Mouse (Mus musculus) natural killer cell, adult 2 months (primary cell): Measurements from ENCODE around the gene Plpp3.
"Not testable (repeated sequence)": the region's sequence is repeated elsewhere in the genome, so short reads cannot be mapped to it uniquely, and the experiment has no call there.

Experiments used
- DNase-seq, 2 experiments: peaks; one replicate each; pipeline ENCODE4 v3.0.0; 2022; ENCODE audit warnings: low spot score in 2 of 2

The Plpp3 gene

DNA sequence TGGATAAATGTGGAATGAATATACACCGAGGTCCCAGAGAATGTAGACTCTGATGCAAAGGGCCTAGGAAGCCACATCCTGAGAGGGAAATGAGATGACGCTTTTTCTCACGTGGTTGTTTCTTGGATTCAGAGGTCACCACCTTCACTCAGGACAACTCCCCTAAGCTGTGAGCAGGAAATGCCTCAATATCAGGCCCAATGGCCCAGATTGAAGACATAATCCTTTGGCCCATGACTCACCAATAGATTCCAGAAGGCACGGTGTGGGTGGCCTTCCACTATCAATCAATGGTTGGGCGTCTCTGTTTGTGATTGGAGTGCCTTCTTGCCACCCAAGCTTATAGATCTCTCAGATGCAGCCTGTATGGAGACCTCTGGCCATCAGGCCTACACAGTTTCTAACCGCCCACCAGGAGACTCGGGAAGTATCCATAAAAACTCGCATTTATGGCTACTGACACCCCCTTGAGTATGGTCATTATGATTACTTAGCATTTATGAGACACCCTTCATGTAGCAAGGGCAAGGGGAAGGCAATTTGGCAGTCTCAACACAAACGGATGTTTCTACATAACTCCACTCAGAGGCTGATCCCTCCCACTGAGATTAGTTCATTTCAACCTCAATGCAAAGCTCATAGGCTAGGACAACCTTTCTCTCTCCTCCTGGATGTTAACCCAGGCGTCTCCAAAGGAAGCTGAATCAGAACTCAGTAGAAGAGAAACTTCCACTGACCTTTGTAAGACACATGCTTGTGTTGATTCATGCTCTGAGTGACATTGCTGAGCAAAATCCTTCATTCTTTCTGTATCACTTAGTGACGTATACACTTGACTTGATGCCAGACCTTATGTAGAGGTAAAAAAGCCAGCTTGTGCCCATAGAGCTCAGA, 100.8 kb downstream of the Plpp3 start:
- DNase-seq: no peak

DNA sequence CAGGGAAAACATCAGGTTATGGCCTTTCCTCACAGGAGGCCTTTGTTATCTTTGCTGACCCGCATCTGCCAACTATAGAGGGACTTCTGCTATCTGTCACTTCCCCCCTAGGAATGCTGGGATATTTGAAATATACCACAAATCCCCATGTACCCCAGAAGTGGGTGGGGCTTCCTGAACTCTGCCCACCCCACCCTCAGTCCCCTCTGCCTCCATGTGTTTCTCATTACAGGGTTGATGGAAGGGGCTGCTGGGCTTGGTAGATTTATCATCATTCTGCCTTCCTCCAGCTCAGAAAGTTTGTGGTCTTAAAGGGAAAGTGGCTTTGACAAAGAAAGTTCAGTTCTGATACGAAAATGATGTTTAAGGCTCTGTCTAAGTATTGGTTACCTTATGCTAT, 103.2 kb downstream of the Plpp3 start:
- DNase-seq: no peak

DNA sequence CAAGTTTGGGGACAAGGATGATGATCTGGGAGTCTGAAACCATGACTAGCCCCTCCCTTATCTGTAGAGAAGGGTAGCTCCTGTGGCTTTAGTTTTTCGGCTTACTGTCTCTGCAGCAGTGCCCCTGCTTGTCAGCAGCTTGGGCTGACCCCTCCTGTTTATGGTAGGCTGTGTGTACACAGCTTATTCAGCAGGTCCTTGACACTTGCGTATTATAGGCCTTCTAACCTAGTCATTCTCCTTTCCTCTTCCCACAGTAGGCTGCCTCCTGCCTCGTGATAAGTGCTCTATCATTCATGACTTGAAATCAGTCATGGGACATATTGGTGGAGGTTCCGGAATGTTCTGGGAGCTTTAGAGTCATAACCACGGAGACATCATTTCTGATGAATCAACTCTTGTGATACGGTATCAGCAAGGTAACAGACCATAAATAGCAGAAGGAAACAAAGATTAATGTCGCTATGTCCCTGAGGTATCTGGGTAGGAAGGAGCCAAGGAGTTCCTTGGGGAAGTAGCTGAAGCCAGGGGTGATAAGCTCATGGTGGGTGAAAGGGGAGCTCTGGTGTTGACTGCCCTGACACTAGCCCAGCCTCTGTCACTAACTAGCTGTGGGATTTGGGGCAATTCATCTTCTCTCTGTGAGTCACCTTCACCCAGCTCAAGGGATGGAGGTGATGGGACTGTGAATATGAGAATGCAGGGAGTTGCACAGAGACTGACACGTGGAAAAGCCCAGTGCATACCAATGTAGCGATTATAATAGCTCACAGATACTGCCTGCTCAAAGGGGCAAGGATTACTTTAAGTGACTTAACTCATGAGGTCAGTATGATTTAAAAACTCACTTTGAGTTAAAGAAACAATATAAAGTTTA, 104.0 kb downstream of the Plpp3 start:
- no peak for DNase-seq

DNA sequence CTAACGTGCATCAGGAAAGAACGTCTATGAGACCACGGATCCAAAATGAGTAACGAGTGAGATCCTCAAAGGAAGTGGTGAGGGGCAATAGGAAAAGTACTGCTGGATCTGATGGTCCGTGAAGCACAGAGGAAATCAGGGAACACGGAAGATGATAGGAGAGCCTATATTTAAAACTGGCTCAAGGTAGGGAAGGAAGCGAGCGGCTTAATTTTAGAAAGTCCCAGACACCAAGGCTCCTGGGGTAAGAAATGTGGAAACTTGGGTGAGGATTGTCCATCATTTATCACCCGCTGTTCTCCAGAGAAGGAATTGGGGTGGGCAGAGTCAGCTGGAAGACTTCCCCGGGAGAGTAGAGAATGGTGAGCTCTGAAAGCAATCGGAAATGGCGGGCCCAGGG, 105.2 kb downstream of the Plpp3 start:
- no peak for DNase-seq

DNA sequence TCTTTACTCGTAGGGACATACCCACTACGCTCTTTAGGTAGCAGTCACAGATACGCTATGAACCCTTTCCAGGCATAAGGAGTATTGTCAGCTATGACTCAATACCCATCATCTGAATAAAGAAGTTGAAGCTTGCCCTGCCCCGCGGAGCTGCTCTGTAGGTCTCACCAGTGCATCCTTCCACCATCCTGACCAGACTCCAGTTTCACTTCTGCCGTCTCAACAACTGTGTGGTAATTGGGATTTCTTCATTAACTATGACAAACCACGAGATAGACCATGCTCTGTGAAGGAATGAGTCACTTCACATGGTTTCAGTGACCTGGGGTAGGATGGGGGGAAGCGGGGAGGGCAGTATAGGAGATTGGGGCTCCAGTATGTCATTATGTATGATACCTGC, 106.5 kb downstream of the Plpp3 start:
- peak in 1 of 2 experiments; percentile 53 for DNase-seq

DNA sequence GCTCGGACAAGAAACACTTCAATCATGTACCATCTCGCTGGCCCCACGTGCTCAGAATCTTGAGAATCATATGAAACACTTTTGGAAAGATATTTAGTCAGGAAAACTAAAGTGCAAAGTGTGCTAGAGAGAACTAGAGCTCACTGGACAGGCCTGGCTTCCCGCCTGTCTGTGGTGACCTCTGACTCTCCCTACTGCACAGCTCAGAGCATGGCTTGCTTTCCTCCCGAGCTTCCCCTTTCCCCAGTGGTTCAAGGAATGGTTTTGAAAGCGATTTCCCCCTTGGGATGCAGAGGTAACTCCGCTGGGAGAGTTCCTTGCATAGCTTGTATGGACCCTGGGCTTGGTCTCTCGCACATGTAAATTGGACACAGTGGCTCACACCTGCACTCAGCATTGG, 107.9 kb downstream of the Plpp3 start:
- no peak for DNase-seq

DNA sequence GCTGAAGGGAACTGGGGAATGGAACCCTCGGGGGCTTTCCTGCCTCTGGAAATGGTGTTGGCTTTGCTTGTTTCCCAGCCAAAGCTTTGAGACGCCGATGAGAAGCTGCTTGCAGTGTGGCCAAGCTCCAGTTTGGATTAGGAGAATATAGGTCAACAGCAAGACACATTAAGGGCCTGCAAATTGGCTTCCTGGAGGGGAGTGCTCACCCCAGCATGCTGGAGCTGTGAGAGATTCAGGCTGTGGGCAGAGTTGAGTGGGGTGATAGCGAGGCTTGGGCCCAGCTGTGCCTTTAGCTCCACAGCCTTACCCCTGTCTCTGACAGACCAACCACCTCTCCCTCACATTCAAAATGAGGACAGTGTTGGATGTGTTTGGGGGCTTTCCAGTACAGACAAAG, 108.5 kb downstream of the Plpp3 start:
- no peak for DNase-seq

DNA sequence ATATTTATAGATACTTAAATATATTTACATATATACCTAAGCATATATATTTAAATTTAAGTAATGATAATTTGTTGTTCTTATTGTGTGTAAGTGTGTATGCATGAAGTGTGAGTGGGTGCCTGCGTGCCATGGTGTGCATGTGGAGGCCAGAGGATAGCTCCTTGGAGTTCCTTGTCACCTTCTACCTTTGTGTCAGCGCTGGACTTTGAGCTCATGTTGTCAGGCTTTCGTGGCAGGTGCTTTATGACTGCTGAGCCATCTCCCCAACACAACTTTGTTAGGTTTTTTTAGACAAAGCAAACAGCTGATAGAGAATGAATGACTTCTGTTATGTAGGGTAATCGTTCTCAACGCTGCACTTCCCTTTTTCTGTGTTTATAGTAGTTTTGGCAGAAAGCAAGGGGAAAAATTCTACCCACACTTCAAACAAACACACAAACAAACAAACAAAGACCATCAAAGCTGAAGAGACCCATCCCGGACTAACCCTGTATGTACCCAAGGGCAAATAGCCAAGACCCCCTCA, 111.1 kb downstream of the Plpp3 start:
- DNase-seq: no peak

DNA sequence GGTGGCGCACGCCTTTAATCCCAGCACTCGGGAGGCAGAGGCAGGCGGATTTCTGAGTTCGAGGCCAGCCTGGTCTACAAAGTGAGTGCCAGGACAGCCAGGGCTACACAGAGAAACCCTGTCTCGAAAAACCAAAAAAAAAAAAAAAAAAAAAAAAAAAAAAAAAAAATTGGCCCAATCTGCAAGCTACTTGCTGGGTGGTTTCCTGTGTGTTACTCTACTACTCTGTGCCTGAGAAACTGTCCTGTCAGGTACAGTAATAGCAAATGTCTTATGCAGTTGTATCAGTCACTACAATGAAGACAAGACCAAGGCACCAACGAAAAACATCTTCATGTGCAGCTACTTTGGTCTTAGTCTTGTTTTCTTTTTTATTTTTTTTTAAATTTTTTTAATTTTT, 112.3 kb downstream of the Plpp3 start:
- DNase-seq: not testable (repeated sequence)

DNA sequence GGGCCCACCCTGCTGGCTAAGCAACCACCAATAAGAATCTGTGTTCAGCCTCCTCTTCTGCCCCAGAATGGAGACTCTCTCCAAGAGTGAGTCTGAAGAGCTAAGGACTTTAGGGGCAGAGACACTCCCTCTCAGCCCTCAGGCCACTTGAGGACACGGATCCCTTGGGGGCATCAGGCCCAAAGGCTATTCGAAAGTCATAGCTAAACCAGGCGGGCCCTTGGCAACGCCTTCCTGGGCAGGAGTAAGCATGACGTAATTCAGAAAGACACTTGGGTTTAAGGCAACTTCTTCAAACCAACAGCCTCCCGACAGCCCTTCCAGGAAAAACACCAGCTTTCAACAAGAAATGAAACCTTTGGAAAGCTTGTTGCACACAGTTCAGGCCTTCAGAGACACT, 114.0 kb downstream of the Plpp3 start:
- DNase-seq: no peak

DNA sequence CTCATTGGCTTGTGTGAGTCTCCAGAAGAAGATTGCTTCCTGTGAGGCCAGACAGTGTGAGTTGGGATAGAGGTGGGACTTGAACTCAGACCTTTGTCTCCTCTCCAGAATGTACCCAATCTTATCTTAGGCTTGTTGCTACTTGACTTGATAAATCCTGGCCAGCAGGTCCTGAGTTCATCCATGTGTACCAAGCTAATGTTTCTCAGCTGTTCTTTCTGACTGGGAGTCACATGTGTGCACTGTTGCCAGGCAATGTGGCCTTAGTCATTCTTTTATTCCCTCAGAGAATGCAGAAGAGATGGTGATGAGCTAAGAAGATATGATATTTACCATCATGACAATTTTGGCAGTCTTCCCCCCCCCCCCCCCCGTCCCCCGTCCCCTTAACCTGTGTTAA, 115.9 kb downstream of the Plpp3 start:
- DNase-seq: no peak

DNA sequence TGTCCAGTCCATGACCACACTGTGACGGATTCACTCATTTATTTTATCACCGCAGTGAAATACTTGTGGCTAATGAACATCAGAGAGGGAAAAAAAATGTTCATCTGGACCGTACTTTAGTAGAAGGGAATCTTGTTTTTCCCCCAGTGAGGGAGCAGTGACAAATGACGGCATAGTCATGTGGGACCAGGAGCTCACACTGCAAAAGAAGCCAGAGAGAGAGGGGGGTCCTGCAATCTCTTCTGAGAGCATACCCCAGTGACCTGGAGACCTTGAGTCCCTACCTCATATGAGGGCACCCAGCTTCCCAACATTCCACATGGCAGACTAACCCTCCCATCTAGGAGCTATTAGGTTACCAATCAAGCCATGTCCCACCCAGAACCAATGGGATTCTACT, 116.3 kb downstream of the Plpp3 start:
- no peak for DNase-seq

DNA sequence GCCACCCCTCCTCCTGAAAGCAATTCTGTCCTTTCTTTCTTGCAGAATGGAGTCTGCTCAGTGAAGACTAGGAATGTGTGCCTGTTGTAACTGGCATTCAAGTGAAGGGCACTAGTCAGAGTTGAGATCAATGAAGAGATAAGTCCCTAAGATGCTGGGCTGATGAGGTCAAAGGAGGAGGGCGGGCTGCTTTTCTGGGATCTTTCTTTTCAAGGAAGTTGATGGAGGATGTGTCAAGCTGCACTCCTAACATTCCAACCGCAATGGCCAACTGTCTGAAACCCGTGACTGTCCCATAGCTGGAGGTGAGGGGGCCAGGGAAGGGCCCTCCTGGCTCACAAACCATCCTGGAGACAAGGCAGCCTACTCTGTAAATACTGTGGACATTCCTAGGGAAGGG, 118.5 kb downstream of the Plpp3 start:
- no peak for DNase-seq

DNA sequence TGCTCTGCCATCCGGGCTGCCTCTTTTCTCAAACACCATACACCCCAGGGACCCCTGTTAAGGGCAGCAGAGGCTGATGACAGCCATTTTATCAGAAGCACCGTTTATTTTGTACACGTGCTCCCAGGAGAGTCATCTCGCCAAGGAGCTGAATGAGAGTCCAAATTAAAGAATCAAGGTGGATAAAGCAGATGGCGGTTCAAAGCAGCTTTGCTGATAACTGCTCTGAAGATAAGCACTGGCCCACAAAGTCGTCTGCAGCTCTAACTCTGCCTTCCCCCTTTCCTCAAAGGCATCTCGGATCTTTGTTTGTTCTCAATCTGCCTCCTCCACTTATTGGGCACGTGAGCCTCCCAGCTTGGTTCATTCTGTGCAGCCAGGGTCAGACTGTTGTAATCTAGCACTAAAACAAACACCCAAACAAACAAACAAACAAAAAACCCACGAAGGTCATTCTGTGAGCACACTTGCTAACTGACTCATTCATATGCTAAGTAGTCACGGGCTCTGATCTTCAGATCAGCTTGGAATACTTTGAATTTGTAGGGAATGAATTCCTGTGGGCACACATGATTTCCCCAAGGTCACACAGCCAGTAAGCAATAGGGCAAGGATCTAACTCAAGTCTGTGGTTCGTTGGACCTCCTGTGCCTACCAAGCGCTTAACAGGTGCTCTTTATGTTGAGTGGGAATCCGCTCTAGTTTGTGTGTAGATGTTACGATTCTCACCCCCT, 119.1 kb downstream of the Plpp3 start:
- no peak for DNase-seq

DNA sequence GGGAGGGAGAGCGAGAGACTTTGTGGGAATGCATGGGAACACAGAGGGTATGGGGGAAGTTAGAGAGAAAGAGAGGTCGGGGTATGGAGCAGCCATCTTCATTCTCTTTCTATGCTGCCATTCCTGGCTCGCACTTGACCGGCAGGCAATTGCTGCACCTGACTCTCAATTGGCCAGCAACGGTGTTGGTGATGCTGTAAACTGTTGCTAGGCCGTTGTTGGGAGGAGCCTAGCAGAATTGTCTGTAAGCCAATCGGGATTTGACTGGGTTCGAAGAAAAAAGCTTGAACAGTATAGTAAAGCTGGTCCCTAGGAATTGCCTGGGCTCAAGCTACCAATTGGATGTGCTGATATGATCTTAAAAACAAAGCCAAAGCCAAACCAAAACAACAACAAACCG, 121.0 kb downstream of the Plpp3 start:
- no peak for DNase-seq

DNA sequence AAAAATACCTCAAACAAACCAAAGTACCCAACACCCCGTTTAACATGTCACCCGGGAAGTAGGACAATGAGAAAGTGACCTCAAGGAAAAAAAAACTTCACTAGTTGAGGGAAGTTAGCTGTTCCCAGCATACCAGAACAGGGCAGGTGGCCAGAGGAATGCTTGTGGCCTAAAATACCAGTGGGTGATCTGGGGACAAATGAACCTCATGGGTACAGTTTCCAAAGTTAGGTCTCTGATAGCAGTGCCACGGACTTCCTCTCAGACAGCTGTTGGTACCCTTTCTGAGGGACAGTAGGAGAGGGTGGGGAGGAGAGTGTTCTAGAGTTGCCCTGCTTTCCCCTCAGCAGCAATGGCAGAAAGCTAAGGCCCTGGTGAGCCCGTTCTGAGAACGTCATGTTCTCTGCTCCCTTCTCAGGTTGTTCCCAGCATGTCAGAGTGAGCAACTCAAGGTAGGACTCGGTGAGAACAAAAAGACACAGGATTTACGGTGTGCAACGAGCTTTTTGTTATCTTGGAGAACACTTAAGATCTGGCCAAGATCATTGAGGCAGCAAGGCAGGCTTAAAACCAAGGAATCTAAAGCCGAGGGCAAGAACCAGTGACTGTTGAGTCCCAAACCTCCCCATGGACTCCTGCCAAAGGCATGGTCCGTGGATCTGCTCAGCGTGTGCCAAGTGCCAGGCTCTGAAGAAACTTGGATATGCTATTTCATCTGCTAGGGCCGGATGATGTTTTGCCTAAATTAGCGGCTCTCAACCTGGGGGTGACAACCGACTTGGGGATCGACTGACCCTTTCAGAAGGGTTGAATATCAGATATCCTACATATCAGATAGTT, 121.6 kb downstream of the Plpp3 start:
- DNase-seq: no peak

DNA sequence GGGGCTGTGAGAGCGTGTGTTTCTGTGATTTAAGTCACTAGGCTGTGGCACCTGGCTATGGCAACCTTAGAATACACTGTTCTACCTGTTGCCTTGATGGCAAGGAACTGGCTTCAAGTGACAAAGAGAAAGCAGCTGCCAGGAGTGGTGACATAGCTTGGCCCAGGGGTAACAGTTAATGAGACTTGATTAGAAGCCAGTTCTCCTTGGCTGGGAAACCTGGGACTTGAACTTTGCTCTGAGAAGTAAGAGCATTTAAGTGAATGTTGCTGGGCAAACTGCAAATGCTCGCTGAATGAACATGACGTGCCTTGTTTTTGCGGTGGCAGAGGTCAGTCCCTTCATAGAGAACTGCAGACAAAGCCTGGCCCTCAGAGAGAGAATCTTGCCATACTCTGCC, 122.7 kb downstream of the Plpp3 start:
- DNase-seq: no peak

DNA sequence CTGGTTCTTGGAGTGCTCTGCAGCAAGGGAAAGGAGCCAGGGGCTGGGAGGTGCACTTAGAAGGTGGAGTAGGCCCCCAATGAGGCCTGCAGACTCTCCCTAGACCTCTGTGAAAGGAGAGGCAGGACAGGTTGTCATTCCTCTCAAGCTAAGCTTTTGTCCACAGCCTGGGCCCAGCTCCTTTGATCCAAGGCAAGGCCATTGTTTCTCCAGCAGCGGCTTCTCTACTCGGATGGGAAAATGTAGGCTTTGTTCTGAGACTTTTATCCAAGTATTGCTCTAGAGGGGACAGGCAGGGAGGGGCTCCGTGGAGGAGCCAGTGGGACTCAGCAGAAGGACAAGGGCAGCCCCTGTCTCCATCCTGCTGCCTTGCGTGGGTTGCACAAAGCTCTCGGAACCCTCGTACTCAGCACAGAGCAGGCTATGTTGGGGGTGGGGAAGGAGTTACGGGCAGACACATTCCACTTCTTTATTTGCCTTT, 124.6 kb downstream of the Plpp3 start:
- DNase-seq: no peak
